Mouse (Mus musculus) bone marrow macrophage, adult 2 months (primary cell): ENCODE data around the gene Rnaset2b. TPM values are rescaled to one million over a fixed set of nuclear protein-coding genes. Genes with fewer than 3 reads are reported as not detected.
"Not testable (repeated sequence)": the region's sequence is repeated elsewhere in the genome, so short reads cannot be mapped to it uniquely, and the experiment has no call there.

Source experiments
- H3K27ac ChIP-seq: 2 replicates; pipeline ENCODE4 v1.5.1; 2012; ENCODE audit warnings: low read depth, low read length; ENCODE audit not compliant: insufficient read depth
- H3K4me1 ChIP-seq: 2 replicates; pipeline ENCODE4 v1.6.1; 2012; ENCODE audit warnings: low read length; ENCODE audit not compliant: control insufficient read depth, insufficient read depth
- H3K4me3 ChIP-seq: 2 replicates; pipeline ENCODE4 v1.5.1; 2012; ENCODE audit warnings: mild to moderate bottlenecking, low read length, moderate library complexity; ENCODE audit not compliant: insufficient read depth
- polyA plus RNA-seq: library from polyadenylated mRNA; stranded (reverse); fragments of >200 nt; gene quantifications from 2 replicates; pipeline ENCODE4 v1.2.4, GENCODE M21; 2012; ENCODE audit not compliant: missing spikeins, insufficient read depth, insufficient read length

Rnaset2b gene
- polyA plus RNA-seq, 1 experiment = 414 TPM

- H3K4me3 ChIP-seq, H3K4me1 ChIP-seq, H3K27ac ChIP-seq: not testable (repeated sequence)
These were observed 804 bp downstream of the Rnaset2b start for GRCm38 (mm10) chr17:6971238-6971637.

DNA sequence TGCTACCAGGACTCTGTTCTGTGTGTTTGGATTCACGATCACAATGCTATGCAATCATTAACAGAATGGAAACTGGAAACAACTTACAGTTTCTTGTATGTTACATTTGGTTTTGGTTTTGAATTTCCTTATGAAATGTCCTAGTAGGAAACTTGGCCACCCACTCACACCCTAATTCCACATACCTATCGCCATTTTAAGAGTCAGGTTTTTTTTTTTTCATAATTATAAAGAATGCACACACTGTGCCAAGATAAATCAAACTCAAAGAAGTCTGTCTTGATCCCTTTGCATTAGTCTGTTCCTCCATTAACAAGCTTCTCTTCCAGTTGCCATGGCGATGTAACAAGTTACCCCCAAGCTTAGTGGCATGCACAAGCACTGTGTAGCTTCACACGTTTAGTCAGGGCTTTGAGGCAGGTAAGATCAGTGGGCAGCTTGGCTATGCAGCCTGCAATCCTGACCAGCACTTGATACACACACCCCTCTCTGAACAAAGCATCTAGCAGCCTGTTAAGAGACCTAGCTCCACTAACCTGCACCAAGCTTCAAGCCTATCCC, 2.5 kb downstream of the Rnaset2b start:
- H3K4me1 ChIP-seq, H3K4me3 ChIP-seq, H3K27ac ChIP-seq: not testable (repeated sequence)

DNA sequence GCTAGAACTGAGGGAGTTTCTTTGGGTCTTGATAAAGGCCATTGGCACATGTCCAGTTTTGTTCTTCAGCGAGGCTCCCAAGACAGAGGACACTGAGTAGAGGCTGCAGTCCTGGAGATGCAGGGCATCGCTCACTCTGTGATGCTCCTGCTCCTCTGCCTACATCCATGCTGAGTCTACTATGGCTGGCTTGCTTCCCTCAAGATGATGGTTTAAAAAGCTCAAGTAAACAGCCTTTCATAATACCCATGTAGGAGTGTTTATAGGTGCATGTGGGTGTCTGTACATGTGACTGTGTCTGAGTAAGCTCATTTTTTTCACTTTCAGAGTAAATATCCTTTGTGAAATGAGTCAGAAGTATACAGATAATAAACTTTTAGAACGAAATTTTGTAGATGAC, 4.6 kb downstream of the Rnaset2b start:
- H3K4me3 ChIP-seq, H3K4me1 ChIP-seq, H3K27ac ChIP-seq: not testable (repeated sequence)

DNA sequence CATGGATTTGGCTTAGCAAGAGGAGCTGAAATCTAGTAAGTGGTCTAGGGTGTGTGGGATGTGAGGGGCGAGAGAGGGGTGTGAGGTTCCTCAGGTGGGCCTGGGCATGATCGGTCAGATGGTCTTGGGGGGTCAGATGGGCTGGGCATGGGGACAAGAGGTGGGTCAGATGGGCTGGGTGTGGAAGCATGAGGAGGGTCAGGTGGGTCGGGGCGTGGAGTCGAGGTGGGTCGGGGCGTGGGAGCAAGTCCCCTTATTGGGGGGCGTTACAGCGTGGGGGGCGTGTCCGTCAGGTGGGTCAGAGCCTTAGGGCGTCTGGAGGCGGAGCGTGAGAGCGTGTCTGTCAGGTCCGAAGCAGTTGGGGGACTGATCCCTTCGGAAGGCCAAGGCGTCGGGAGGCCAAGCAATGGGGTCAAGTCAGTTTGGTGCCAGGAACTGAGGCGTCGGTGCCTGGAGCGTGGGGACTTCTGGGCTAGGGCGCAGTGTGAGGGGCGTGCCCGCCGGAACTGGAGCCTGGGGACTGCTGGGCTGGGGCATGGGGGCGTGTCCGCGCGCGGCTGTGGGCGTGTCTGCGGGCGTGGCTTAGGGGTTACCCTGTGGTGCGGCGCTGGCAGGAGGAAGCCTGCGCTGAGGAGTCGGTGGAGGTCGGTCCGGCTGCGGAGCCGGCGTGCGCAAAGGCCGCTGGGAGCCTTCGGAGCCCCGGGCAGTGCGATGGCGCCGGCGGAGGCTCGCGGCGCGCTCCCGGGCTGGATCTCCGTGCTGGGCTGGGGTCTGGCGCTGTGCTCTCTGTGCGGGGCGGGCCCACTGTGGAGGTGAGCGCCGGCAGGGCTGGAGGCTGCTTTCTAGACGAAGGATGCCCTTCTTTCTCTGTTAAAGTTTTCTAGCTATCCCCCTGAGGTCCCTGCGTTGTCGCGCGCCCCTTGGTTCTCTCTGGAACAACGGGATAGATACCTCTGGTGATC, 8.1 kb downstream of the Rnaset2b start, which contains the start of gene Gm49721:
Gene Gm49721 (plus strand): TSS at position 618 of the 962 bp plus-strand sequence.
- Histone ChIP-seq H3K27ac (peak within 1 kb of the TSS; percentile 12), H3K4me3 (peak within 1 kb of the TSS; percentile 71)
- H3K4me1 ChIP-seq = not testable (repeated sequence)

- H3K4me1 ChIP-seq, H3K27ac ChIP-seq: not testable (repeated sequence)
- peak overlapping the region; percentile 71 for H3K4me3 ChIP-seq
These were observed 8.9 kb downstream of the Rnaset2b start for GRCm38 (mm10) chr17:6979380-6979779.

DNA sequence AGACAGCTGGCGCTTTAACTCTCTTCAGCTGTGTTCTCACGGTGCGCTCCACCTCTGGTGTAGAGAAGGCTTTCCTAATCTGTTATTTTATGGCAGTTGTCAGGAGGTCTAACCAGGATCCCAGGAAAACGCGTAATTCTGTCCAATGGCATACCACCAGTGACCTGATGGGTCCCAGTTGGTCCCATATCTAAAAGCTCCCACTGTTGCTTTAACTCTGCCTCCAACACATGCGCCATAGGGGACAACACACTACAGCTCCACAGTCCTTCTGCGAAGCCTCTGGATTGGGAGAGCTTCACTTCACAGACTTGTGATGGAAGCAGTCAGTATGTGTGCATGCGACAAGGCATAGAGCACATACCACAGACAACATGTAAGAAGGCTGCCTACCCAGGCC, 9.7 kb downstream of the Rnaset2b start:
- not testable (repeated sequence) for H3K27ac ChIP-seq, H3K4me3 ChIP-seq, H3K4me1 ChIP-seq

DNA sequence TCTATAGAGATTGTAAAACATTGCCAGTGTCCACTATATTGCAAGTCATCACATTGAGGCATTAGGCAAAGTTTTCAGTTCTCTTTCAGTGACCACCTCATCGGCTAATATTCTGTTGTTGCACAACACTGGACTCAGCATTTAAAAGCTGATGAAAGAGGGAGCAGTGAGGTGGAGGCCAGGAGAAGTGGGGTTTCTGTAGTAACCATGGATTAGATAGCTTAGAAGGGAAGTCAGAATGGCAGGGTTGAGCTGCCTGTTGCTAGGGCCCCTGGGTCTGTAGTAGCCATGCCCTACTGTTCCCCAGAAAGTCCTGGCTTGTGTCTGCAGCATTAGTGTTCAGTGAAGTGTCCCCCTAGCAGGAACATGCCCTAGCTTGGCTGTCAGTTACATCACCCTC, 15.7 kb downstream of the Rnaset2b start:
- not testable (repeated sequence) for H3K4me3 ChIP-seq, H3K4me1 ChIP-seq, H3K27ac ChIP-seq

DNA sequence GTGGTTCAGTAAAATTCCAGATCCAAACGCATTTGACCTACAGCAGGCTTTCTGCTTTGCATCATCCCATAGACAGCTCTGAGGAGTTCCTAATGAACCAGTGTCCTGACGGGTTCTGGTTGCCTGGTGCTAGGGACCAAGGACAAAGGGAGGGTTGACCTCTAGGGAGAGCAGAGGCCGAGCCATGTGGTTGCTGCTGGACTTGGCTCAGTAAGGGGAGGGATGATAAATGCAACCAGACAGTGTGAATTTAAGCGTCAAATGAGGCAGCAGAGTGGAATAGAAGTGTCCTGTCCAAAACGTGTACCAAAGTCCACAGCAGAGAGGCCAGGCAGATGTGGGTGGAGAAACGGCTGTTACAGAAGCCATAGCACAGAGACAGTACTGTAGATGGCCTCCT, 25.1 kb downstream of the Rnaset2b start:
- H3K4me1 ChIP-seq, H3K4me3 ChIP-seq, H3K27ac ChIP-seq: not testable (repeated sequence)

DNA sequence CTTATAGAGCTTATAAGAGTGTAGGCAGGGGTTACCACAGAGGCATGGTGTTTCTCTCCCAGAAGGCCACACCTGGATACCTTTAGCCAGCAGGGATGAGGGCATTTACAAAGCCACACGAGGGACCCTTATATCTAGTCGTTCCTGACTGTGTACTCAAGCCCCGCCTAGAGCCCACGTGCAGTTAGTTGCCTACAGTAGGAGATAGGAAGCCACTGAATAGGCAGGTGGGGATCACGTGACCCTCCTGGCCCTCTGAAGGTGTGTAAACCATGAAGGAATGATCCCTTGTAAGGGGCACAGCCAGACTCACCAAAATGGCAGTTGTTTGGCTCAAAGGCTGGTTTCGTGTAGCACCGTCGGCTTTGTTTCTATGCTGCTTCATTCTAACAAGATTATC, 26.4 kb downstream of the Rnaset2b start:
- not testable (repeated sequence) for H3K4me3 ChIP-seq, H3K4me1 ChIP-seq, H3K27ac ChIP-seq

DNA sequence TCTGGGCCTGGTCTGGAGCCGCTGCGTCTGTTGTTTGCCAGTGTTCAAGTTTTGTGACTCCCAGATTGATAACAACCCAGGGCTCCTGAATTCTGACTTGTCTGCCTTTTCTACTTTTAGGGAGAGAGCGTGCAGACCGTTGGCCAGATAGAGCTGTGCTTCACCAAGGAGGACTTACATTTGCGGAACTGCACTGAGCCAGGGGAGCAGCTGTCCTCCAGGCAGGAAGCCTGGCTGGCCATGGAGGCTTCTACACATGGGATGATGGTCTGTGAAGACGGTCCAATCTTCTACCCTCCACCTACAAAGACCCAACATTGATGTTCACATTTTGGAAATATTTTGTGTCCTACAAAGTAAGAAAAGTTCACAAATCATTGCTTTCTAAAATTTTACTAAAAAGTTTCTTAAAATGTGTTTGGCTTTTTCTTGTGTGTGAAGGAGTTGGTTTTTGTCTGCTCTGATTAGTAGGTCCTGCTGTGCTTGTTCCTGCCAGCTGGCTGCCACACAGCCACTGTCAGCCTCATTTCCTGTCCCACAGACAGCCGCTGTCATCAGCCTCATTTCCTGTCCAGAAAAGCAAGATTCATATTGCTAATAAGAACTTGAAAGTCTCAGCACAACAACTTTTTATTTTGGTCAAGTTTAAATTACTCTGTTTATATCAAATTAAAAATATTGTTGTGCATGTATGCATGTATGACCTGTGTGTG, 27.5 kb downstream of the Rnaset2b start:
- not testable (repeated sequence) for H3K4me1 ChIP-seq, H3K27ac ChIP-seq, H3K4me3 ChIP-seq

DNA sequence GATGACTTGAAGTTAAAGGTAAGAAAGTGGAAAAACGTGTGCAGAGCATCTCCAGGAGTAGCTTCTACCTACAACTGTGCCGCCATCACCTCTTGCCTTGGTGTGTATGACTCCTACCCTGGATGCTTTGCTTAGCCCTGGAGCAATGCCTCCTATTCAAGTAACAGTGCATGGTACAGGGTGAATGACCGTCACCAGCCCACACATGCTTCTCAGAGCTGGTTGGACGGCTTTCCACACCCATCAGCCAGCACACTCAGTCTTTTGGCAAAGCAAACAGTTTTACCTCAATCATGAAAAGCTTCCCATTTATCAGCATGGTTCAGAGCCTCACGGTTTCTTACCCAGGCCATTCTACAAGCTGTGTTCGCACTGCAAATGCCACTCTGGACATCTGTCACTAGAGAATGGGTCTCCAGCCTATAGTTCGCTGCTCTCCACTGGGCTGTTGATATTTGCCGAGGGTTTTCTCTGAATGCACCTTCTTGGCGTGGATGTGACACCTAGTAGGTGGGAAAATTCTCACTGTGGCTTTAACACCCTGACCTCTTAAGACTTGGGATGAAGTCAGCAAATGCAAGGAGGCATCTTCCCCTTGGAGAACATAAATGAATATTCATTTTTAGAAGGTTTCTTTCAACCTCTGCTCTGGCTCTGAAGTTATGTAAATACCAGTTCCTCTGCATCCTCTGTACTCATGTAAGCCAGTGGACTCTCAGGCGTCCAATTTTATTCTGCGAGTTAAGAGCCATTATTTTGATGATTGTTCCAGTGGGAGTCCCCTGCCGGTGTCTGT, 31.6 kb downstream of the Rnaset2b start:
- H3K4me3 ChIP-seq, H3K27ac ChIP-seq, H3K4me1 ChIP-seq: not testable (repeated sequence)

GRCm38 (mm10) chr17:7003392-7003791, 33.0 kb downstream of the Rnaset2b start:
- H3K4me3 ChIP-seq, H3K27ac ChIP-seq, H3K4me1 ChIP-seq: not testable (repeated sequence)

DNA sequence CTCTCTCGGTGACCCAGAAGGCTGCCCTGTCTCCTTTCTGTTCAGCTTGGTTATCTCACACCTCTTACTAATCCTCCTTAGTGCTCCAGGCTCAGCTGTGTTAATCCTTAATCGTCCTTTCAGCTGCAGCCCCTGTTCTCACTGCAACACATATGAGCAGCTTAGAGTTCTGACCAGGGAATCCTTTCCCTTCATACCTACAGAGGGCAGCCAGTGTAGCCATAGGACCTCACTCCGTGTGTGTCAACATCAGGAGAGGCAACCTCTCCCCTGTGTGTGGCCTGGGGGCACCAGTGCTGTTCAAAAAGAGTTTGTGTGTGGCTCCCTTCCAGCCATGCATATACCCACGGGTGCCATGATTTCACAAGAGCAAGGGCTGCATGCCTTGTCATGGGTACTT, 35.2 kb downstream of the Rnaset2b start:
- not testable (repeated sequence) for H3K4me3 ChIP-seq, H3K27ac ChIP-seq, H3K4me1 ChIP-seq

GRCm38 (mm10) chr17:7008885-7009284, 38.5 kb downstream of the Rnaset2b start:
- H3K27ac ChIP-seq, H3K4me3 ChIP-seq, H3K4me1 ChIP-seq: not testable (repeated sequence)

DNA sequence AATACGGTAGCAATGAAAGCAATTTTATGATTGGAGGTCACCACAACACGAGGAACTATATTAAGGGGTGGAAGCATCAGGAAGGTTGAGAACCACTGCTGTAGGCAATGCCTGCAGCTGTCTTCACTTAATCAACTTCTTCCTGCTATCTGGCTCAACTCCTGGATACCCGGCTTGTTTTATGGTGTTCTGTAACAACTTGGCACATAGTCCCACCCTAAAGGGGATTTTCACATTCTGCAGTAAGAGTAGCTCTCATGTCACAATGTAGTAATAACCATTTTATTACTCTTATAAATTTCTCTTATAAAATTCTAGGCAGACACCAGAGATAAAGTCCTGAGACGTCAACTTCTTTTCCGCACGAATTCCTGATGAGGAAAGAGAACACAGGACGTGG, 39.0 kb downstream of the Rnaset2b start:
- not testable (repeated sequence) for H3K4me3 ChIP-seq, H3K27ac ChIP-seq, H3K4me1 ChIP-seq
